Mouse (Mus musculus) cortical plate, adult 2 months (tissue): ENCODE results near the gene Cited2. TPM values are rescaled to one million over a fixed set of nuclear protein-coding genes. Genes with fewer than 3 reads are reported as not detected.

Experiments
- H3K27ac ChIP-seq: fragments of 200-500 bp; 2 replicates; pipeline ENCODE4 v1.5.1; 2012; ENCODE audit warnings: low read length, control low read depth, inconsistent platforms; ENCODE audit not compliant: insufficient read depth
- H3K4me1 ChIP-seq: fragments of 200-500 bp; 2 replicates; pipeline ENCODE4 v1.6.1; 2011; ENCODE audit warnings: low read length; ENCODE audit not compliant: control insufficient read depth, insufficient read depth
- H3K4me3 ChIP-seq: fragments of 200-500 bp; 2 replicates; pipeline ENCODE4 v1.5.1; 2011; ENCODE audit warnings: mild to moderate bottlenecking, low read length, control low read depth; ENCODE audit not compliant: insufficient read depth
- CTCF ChIP-seq: fragments of 200-500 bp; IDR thresholded peaks from 2 replicates; pipeline ENCODE4 v1.5.1; 2011; ENCODE audit warnings: mild to moderate bottlenecking, control low read depth, low read length; ENCODE audit not compliant: insufficient read depth; ENCODE audit errors: extremely low read depth
- POLR2A ChIP-seq: fragments of 200-500 bp; IDR thresholded peaks from 2 replicates; pipeline ENCODE4 v1.6.1; 2011; ENCODE audit warnings: mild to moderate bottlenecking, low read length, control low read depth; ENCODE audit not compliant: insufficient read depth; ENCODE audit errors: extremely low read depth
- polyA plus RNA-seq: library from polyadenylated mRNA; depleted of rRNA; stranded (reverse); fragments of >200 nt; gene quantifications from 2 replicates; pipeline ENCODE4 v1.2.3, GENCODE M21; 2012

Gene Cited2
- polyA plus RNA-seq, 1 experiment = 41.9 TPM

DNA sequence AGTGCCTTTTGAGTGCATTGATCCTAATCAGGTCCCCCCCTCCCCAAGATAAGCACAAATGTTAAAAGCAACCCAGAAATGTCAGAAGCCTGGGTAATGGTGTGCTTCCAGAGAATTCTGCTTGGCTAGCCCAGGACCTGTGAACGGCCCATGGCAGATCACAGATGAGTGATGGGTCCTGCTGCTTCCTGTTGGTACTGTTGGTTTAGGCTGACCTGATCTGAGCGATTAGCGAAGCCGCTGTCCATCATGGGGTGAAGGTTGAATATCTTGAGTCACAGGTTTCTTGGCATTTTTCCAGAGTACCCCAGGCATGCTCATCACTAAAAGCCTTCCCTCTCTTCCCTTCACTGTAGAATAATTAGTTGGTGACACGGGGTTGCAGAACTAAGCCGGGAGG, 6.5 kb downstream of the Cited2 start:
- Histone ChIP-seq H3K4me3 (no peak overlapping the region), H3K27ac (no peak overlapping the region), H3K4me1 (peaks cover 5% of the 10 kb centered on the region; the same call in 1 of the 2 replicates)
- TF ChIP-seq POLR2A (no peak), CTCF (no peak)

DNA sequence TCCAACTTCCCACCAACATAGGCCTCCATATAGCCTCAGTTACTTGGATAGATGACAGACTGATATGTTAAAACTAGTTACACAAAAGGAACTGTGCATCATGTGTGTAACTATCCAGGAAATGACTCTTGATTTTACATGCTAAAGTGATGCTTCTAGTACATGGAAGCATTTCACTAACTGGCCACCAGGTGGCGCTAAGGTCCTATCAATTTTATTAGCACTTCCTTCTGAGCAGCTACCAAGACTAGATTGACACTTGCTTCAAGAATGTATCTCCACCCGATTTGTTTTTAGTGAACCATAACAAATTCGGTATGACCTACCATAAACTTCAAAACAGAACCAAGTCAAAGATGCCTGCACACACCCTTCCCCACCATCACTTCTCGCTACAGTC, 10.0 kb downstream of the Cited2 start:
- H3K4me1 ChIP-seq = no peaks in the 10 kb centered on the region
- no peak overlapping the region for H3K4me3 ChIP-seq
- TF ChIP-seq CTCF = peak; percentile 64
- TF ChIP-seq POLR2A = no peak
- H3K27ac ChIP-seq = no peak overlapping the region

DNA sequence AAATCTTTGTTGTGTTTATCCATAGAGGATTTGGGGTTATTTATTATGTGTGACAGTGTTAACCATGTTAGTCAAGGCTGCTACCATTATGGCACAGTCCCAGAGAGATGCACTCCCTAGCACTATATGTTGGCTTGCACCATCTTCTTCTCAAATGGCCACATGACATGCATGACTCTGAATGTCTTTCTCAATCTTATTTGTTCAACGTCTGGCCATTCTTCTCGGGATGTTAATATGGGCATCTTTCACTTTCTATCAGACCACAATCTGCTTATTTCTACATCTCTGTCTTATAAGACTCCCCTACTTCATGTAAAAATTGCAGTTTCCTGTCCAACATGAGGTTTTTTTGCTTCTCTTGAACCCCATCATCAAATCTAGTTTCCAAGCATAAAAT, 19.6 kb downstream of the Cited2 start:
- Histone ChIP-seq H3K27ac (no peak overlapping the region), H3K4me1 (no peaks in the 10 kb centered on the region), H3K4me3 (no peak overlapping the region)
- TF ChIP-seq POLR2A = no peak
- TF ChIP-seq CTCF = no peak

DNA sequence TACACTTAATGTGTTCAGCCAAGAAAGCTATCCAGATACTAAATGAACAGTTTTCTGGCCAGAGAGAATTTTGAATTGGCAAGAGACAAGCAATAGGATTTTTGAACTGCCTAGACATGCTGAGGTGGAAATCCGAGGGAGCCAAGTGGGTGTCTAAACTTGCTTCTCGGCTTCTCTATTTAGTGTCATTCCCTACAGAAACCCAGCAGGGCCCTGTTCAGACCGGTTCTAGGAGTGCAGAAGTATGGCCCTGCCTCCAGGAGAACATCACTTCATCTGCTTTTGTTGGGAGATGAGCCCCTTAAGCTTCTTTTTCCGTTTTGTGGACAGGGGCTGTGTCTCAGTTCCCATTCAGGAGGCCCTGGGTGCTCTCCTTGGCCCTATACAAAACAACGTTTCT, 29.5 kb downstream of the Cited2 start:
- Histone ChIP-seq H3K4me3 (no peak overlapping the region), H3K4me1 (no peaks in the 10 kb centered on the region), H3K27ac (no peak overlapping the region)
- TF ChIP-seq CTCF = no peak
- no peak for TF ChIP-seq POLR2A

DNA sequence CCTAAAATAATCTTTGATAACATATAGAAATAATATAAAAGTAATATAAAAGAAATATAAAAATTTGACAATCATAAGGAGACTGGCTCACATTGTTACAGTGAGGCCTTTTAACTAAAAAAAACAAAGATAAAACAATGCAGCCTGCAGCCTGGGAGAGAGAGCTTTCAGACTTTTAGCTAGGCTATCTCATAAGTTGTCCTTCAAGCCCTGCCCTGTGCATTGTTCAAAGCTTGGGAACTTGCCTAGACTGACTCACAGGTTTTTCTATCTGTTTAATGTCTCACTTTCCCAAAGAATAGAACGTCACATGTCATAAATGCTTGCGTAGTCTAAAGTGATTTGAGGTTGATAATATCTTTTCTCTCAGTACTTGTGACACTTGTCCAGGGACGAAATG, 36.8 kb downstream of the Cited2 start:
- no peak overlapping the region for H3K27ac ChIP-seq
- TF ChIP-seq POLR2A (no peak), CTCF (no peak)
- no peaks in the 10 kb centered on the region for H3K4me1 ChIP-seq
- no peak overlapping the region for H3K4me3 ChIP-seq

DNA sequence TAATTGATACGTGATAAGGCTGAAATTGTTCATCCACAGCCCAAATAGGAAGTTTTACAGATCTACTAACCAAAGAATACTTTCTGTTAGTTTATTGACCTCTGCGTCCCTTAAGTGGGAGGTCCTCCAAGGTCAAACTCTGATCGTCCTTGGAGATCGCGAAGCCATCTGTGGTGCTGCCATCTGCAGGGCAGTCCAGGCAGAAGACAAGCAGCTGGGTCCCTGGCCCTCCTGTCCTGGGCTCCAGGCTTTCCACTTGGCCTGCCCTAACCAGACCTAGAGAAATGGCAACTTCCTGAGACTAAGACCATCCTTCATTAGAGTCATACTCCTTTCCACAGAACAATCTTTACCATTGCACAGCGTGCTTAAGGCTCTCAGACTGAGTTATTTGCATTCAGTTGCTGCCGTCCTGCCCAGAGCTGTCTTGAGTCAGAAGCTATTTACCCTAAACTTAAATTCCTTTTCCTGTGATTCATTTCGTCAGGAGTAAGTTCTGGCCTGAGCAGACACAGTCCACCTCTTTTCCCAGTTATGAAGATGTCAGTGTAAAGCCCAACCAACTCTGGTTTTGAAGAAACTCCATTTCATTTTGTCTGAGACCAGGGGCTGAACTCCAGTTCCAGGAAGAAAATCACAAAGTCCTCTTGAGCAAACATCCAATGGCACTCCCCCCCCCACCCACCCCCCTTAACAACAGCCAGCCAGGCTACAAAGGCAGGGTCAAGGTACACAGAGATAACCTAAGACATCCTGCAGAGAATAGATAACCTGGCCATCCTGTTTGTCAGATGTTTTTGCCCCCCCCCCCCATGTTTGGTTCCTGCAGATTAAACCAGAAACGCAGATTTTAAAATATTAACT, 38.0 kb downstream of the Cited2 start:
- Histone ChIP-seq H3K4me1 (no peaks in the 10 kb centered on the region), H3K4me3 (no peak overlapping the region), H3K27ac (no peak overlapping the region)
- TF ChIP-seq CTCF = 0 out of 2 replicates have a peak, but pooled peaks have one; percentile 5
- TF ChIP-seq POLR2A = no peak

DNA sequence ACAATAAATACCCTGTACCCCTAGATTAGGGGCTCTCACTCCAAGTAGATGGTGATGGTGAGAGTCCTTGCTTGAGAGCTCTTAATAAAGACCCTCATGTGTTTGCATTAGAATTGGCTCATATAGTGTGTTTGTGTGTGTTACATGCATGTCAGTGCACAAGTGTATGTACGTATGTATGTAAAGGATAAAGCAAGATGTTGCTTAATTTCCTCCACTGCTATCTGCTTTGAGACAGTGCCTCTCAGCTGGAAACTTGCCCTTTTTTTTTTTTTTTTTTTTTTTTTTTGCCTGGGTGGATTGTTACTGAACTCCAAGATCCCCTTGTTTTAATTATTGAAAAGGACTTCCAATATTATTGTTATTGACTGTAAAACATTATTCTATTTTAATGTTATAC, 38.6 kb downstream of the Cited2 start:
- no peaks in the 10 kb centered on the region for H3K4me1 ChIP-seq
- no peak overlapping the region for H3K4me3 ChIP-seq
- no peak for TF ChIP-seq POLR2A
- TF ChIP-seq CTCF = no peak
- no peak overlapping the region for H3K27ac ChIP-seq

DNA sequence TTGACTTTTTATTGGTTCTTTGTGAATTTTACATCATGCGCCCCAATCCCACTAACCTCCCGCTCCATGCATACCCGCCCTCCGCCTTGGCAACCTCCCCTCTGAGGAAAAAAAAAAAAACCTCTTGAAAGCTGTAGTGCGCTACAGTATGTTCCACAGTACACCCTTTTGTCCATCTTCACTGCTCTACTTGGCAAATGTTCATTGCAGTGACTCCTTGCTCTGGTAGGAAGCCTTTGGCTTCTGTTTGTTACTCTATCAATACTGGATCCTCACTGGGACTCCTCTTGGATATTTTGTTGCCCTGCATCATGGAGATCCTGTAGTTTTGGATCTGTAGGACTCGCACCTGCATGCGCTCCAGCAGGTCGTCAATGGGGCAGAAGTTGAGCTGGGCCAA, 39.9 kb downstream of the Cited2 start:
- TF ChIP-seq CTCF (no peak), POLR2A (no peak)

DNA sequence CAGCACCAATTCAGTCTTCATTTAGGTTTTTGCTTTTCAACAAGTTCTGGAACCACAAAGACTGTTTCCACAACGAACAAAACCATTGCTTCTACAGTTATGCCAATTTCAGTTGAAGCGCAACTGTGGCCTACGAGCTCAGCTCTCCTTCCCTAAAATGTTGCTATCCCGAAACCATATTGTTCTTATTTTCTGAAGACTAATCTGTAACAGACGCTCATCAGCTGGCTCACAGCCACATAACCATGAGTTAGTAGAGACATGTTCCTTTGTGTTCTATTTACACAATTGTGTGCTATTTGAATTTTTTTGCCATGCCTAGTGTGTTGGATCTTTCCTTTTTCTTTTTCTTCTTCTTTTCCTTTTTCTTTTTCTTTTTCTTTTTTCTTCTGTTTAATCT, 46.8 kb downstream of the Cited2 start:
- Histone ChIP-seq H3K4me1 (no peaks in the 10 kb centered on the region), H3K4me3 (no peak overlapping the region)
- no peak for TF ChIP-seq POLR2A
- no peak for TF ChIP-seq CTCF

More for the DNA sequence above, 39.9 kb downstream of the Cited2 start:
- no peak overlapping the region for H3K27ac ChIP-seq
- no peak overlapping the region for H3K4me3 ChIP-seq
- H3K4me1 ChIP-seq = no peaks in the 10 kb centered on the region

DNA sequence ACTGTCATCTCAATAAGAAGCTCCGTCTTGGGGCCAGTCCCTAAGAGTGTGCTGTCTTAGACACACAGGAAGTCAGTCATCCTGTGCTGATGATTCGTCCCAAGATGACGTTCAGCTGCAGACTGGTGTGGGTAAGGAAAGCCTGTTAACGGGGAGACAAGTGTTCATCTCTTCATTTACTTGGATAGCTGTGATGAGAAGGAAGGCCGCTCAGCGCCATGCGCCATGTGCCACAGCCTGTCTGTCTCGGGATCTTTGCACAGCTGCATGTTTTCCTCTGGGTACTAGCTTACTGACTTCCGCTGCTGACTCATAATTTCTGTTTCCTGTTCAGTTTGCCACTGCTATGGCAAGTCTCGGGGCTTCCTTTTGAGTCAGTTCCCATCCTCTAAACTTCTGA, 49.3 kb downstream of the Cited2 start:
- no peak overlapping the region for H3K27ac ChIP-seq
- H3K4me3 ChIP-seq = no peak overlapping the region
- TF ChIP-seq POLR2A (no peak), CTCF (no peak)
- H3K4me1 ChIP-seq = no peaks in the 10 kb centered on the region

More for the DNA sequence above, 46.8 kb downstream of the Cited2 start:
- no peak overlapping the region for H3K27ac ChIP-seq
